Mouse (Mus musculus) cerebellum, adult 2 months (tissue): ENCODE data around the gene Ankrd40. TPM values are rescaled to one million over a fixed set of nuclear protein-coding genes. Genes with fewer than 3 reads are reported as not detected.

ENCODE experiments used
- DNase-seq, 2 experiments: peaks; one replicate each; pipeline ENCODE4 v3.0.0; 2021
- H3K27ac ChIP-seq: fragments of 200-500 bp; 2 replicates; pipeline ENCODE4 v1.5.1; 2012; ENCODE audit warnings: low read length, control low read depth, inconsistent platforms; ENCODE audit not compliant: insufficient read depth
- H3K27me3 ChIP-seq: fragments of 200-500 bp; 2 replicates; pipeline ENCODE4 v1.6.1; 2012; ENCODE audit warnings: inconsistent platforms, mild to moderate bottlenecking, low read length, moderate library complexity; ENCODE audit not compliant: control insufficient read depth, insufficient read depth
- H3K4me1 ChIP-seq: fragments of 200-500 bp; 2 replicates; pipeline ENCODE4 v1.6.1; 2011; ENCODE audit warnings: low read length; ENCODE audit not compliant: control insufficient read depth, insufficient read depth
- H3K4me3 ChIP-seq: fragments of 200-500 bp; replicated peaks from 2 replicates; pipeline ENCODE3; 2011; ENCODE audit warnings: mild to moderate bottlenecking, low read depth, low read length, control low read depth; ENCODE audit not compliant: insufficient read depth
- CTCF ChIP-seq: fragments of 200-500 bp; IDR thresholded peaks from 2 replicates; pipeline ENCODE4 v1.5.1; 2011; ENCODE audit warnings: low read depth, mild to moderate bottlenecking, control low read depth, low read length, moderate library complexity, borderline replicate concordance; ENCODE audit not compliant: insufficient read depth
- POLR2A ChIP-seq: fragments of 200-500 bp; IDR thresholded peaks from 2 replicates; pipeline ENCODE4 v1.6.1; 2011; ENCODE audit warnings: low read length, control low read depth, borderline replicate concordance; ENCODE audit not compliant: insufficient read depth
- WGBS: fragments of 180-500 bp; shearing (Covaris S2); methylation state at CpG from one replicate; pipeline ENCODE4 v1.1.7; 2018; 5-methylcytosine and 5-hydroxymethylcytosine counted together
- polyA plus RNA-seq: library from polyadenylated mRNA; depleted of rRNA; stranded (reverse); fragments of >200 nt; gene quantifications from 2 replicates; pipeline ENCODE4 v1.2.3, GENCODE M21; 2012

Ankrd40 gene
- polyA plus RNA-seq, 1 experiment: 243 TPM

DNA sequence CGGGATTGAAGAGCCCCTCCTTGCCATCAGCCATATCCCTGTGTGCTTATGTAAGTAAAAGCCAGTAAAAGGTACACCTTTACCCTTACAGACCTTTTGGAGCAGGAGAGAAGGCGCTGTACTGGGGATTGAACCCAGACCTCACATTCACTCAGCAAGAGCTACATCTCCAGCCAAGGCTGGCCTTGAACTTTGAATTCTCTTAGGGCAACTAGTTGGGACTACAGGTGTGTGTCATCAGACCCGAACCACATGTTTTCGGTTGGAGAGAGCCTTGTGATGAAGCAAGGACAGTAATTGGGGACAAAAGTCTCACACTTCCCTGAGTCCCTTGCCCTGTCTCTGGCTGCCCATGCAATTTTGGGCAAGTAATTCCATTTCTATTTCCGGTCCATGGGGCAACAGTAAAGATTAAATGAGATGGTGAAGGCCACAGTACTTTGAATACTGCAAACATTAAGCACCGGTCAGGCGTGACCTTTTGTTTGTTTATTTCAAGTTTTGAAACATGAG is 19.3 kb downstream of the Ankrd40 start:
- TF ChIP-seq POLR2A (no peak), CTCF (no peak)
- WGBS: 92% methylated on average over 7 of the region's 7 CpGs
- DNase-seq: no peak

DNA sequence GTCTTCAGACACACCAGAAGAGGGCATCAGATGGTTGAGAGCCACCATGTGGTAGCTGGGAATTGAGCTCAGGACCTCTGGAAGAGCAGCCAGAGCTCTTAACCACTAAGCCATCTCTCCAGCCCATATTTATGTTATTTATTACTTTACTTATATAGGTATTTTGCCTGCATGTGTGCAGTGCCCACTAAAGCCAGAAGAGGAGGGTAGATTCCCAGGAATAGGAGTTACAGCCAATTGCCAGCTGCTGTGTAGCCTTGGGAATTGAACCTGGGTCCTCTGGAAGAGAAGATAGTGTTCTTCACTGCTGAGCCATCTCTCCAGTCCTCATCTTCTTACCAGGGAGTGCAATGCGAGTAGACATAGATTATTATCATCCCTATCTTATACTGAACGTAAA is 22.0 kb downstream of the Ankrd40 start:
- no peaks in the 10 kb centered on the region for H3K27me3 ChIP-seq
- H3K4me3 ChIP-seq: no peak overlapping the region
- no peak for DNase-seq
- TF ChIP-seq POLR2A (no peak), CTCF (no peak)
- no peak overlapping the region for H3K27ac ChIP-seq
- peaks cover 1% of the 10 kb centered on the region; the same call in 1 of the 2 replicates for H3K4me1 ChIP-seq
- 99% methylated on average over 2 of the region's 2 CpGs for WGBS

More for the DNA sequence above, 19.3 kb downstream of the Ankrd40 start:
- peaks cover 20% of the 10 kb centered on the region for H3K4me1 ChIP-seq
- no peaks in the 10 kb centered on the region for H3K27me3 ChIP-seq
- H3K4me3 ChIP-seq: no peak overlapping the region
- no peak overlapping the region for H3K27ac ChIP-seq

DNA sequence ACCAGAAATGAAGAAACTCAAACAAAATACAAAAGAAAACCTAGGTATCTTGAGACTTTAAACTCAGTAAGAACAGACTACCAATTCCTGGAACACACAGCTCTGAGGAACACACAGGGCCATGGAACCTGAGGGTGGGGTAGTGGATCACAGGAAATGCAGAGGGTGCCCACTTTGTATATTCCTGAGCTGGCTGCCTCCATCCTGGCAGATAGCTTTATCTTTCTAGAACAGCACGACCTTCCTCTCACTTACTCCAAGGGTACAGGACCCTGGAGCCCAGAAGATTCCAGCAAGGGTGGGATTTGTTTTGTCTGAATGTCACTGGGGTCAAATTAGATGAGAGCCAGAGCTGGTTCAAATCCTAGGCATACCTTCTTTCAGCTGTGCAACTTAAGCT is 22.5 kb downstream of the Ankrd40 start:
- Histone ChIP-seq H3K27ac (no peak overlapping the region), H3K27me3 (no peaks in the 10 kb centered on the region), H3K4me3 (no peak overlapping the region), H3K4me1 (no peaks in the 10 kb centered on the region)
- DNase-seq: no peak
- TF ChIP-seq POLR2A: no peak
- TF ChIP-seq CTCF: no peak
- 97% methylated on average over 1 of the region's 1 CpGs for WGBS

DNA sequence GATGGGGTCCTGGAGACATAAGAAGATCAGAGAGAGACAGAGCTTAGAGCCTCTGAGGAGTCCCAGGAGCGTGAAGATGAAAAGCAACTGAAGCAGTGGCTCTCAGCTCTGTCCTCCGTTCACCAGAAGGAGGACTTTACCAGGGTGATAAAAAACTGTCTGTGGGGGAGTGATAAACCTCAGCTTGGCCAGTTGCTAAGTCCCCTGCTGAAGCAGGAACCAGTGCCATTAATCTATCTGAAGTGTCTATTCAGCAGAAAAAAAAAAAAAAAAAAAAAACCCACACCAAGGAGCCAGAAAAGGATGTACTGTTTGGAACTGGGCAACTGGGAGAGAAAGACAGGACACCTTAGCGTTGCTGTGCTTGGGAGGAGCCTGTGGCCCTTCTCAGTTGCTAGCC is 23.3 kb downstream of the Ankrd40 start:
- DNase-seq: no peak
- TF ChIP-seq CTCF (no peak), POLR2A (no peak)
- 57% methylated on average over 3 of the region's 3 CpGs for WGBS
- no peaks in the 10 kb centered on the region for H3K27me3 ChIP-seq
- H3K4me3 ChIP-seq: no peak overlapping the region
- no peak overlapping the region for H3K27ac ChIP-seq
- H3K4me1 ChIP-seq: no peaks in the 10 kb centered on the region

DNA sequence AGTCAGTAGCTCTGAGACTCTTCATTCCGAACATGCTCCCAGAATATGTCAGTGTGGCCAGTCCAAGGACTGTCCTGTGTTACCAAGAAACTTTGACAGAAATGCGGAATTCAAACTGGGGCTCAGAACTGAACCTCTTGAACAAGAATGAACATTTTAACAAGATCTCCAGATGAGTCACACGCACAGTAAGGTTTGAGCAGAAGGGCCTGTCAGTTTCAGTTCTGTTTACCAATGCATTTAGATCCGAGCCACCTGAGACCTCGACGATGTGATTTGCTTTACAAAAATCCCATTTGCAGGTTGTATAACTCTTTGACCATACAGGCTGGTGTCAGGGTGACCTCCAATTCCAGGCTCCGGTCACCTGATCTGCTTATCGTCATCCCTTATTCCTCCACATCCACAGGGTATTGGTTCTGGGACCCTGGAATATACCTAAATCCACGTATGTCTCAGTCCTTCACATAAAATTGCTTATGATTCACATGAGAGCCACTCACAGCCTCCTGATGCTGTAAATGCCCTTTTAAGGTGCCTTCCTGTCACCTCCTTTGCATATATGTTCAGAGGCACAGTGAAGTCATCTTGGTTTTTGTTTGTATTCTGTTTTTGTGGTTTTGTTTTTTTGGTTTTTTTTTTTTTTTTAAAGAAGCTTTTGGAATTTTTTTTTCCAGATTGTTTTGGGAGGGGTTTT is 27.9 kb downstream of the Ankrd40 start:
- WGBS: 91% methylated on average over 9 of the region's 9 CpGs
- no peak for DNase-seq
- no peak overlapping the region for H3K27ac ChIP-seq
- H3K4me1 ChIP-seq: peaks cover 5% of the 10 kb centered on the region; the same call in 1 of the 2 replicates
- H3K4me3 ChIP-seq: no peak overlapping the region
- no peaks in the 10 kb centered on the region for H3K27me3 ChIP-seq
- no peak for TF ChIP-seq POLR2A
- TF ChIP-seq CTCF: no peak

DNA sequence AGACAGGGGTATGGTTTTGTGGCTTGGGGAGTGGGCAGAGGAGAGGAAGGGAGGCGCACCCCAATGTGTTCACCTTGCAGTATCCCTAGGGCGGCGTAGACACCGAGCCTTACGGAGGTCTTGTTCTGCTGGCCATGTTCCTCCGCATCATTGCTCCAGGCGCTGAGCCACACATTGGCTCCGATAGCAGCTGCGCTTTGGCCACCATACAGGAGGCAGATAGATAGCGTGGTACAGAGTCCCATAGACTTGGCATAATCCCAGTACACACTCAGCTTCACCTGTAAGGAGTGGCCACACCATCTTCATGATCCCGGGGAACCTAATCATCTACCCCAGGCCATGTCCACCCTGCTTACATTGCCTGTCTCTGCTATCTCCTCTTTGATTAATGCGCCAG is 31.4 kb downstream of the Ankrd40 start:
- 55% methylated on average over 12 of the region's 12 CpGs for WGBS

DNA sequence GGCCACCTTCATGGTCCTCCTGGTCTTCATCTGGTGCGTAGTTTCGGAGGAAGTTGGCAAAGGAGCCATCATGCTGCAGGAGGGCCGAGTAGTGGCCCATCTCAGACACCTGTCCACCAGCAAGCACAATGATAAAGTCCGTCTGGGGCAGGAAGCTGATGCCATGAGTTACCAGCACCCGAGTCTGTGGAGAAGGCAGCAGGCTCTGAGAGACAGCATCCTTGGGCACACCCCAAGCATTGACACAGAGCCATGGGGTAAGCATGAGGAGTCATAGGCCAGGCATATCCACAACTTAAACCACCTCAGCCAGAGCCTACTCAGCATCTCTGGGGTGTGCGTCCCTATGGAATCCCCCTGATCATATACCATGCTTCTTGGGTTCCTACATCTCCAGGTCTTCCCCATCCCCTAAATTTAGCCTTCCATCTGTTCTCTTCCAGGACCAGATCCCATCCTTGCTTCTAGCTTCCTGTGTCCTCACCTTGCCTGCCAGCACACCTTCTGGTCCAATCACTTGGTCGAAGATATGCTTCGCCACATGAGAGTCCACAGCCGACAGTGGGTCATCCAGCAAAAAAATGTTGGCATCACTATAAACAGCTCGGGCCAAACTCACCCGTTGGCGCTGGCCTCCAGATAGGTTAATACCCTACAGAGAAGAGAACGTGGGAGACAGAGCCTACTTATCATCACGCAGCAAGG is 33.5 kb downstream of the Ankrd40 start:
- H3K27me3 ChIP-seq: no peaks in the 10 kb centered on the region
- 16% methylated on average over 14 of the region's 14 CpGs for WGBS
- TF ChIP-seq CTCF: no peak
- no peak for TF ChIP-seq POLR2A
- H3K4me3 ChIP-seq: no peak overlapping the region
- H3K4me1 ChIP-seq: peaks cover 27% of the 10 kb centered on the region
- peak; percentile 75 to 89 for DNase-seq
- H3K27ac ChIP-seq: peak overlapping the region; percentile 55

More for the DNA sequence above, 31.4 kb downstream of the Ankrd40 start:
- H3K27me3 ChIP-seq: no peaks in the 10 kb centered on the region
- TF ChIP-seq POLR2A (no peak), CTCF (no peak)
- DNase-seq: no peak
- H3K27ac ChIP-seq: no peak overlapping the region
- H3K4me3 ChIP-seq: no peak overlapping the region
- H3K4me1 ChIP-seq: peaks cover 27% of the 10 kb centered on the region
